Mouse (Mus musculus): ENCODE measurements around the gene Fem1a.

DNA sequence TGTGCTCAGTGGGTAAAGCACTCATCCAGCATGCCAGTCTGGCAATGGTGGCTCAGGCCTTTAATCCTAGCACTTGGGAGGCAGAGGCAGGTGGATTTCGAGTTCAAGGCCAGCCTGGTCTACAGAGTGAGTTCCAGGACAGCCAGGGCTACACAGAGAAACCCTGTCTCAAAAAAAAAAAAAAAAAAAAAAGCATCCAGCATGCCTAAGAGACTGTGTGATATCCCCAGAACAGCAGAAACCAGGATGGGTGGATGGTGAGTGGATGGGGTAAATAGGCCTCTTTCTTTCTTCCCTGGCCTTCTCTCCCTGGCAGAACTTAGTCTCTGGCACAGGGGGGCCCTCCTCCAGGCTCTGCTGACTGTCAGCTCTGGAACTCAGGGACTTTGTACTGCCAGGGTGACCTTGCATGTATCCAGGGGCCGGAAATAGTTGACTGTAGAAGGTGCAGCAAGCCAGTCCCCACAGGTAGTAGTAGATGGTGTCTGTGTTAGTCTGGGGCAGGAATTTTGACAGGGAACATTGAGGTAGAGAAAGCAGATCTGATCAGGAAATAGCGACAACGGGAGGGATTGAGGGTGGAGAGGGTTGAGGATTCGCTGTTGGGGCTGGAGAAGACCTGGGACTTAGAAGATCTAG, 19.4 kb downstream of the Fem1a start:
- no peak for TF ChIP-seq CTCF (IDR thresholded peaks at IDR 0.05; ENCODE audit: low read depth)
- no peak for TF ChIP-seq EP300 (IDR thresholded peaks at IDR 0.05; ENCODE audit: low read depth)
